Mouse (Mus musculus) erythroblast, adult 5-6 weeks (primary cell): ENCODE results near the gene Traf7. TPM values are rescaled to one million over a fixed set of nuclear protein-coding genes. Genes with fewer than 3 reads are reported as not detected.

Experiments used
- ATAC-seq: replicated peaks from 2 replicates; pipeline ENCODE4 v1.8.0; 2016; ENCODE audit warnings: moderate number of reproducible peaks, mild to moderate bottlenecking, moderate TSS enrichment, inconsistent platforms; ENCODE audit not compliant: poor library complexity, low FRiP score, severe bottlenecking
- total RNA-seq, 2 experiments: library from RNA; stranded (forward) in 1 of 2; stranded (reverse) in 1 of 2; fragments of 150-400 nt in 1 of 2; fragments of 200-764, 138-1000 nt in 1 of 2; gene quantifications; 2 replicates each; pipeline versions ENCODE4 v1.2.3 to v1.2.4; 2015 to 2017; ENCODE audit warnings: low replicate concordance in 2 of 2

Traf7 gene
- total RNA-seq (2015; ENCODE audit: low replicate concordance) (11.9 and 13.2 TPM in 2 replicates), total RNA-seq (2017; ENCODE audit: low replicate concordance) (24.2 and 45.2 TPM in 2 replicates)

- peak; percentile 91 for ATAC-seq
Observed at GRCm38 (mm10) chr17:24527723-24528559, at the start of gene Traf7. Gene Traf7, minus strand, starts transcription at chr17:24527938.

GRCm38 (mm10) chr17:24573811-24574210 lies 46.1 kb upstream of the Traf7 start:
- no peak for ATAC-seq

GRCm38 (mm10) chr17:24572651-24573245 lies 45.0 kb upstream of the Traf7 start:
- no peak for ATAC-seq

- ATAC-seq = no peak
Observed at GRCm38 (mm10) chr17:24569837-24570236, 42.1 kb upstream of the Traf7 start.

GRCm38 (mm10) chr17:24567034-24567779 lies 39.5 kb upstream of the Traf7 start:
- ATAC-seq = peak; percentile 70; the same call in 1 of the 2 replicates

- no peak for ATAC-seq
Observed at GRCm38 (mm10) chr17:24565792-24566191, 38.1 kb upstream of the Traf7 start.

GRCm38 (mm10) chr17:24565092-24565491 lies 37.4 kb upstream of the Traf7 start:
- ATAC-seq = no peak

GRCm38 (mm10) chr17:24564422-24564821 lies 36.7 kb upstream of the Traf7 start:
- ATAC-seq = no peak

- no peak for ATAC-seq
Observed at GRCm38 (mm10) chr17:24563638-24564037, 35.9 kb upstream of the Traf7 start.

GRCm38 (mm10) chr17:24561592-24561991 lies 33.9 kb upstream of the Traf7 start:
- ATAC-seq = no peak

GRCm38 (mm10) chr17:24560301-24561028 lies 32.7 kb upstream of the Traf7 start:
- ATAC-seq = no peak

- ATAC-seq = no peak
Observed at GRCm38 (mm10) chr17:24559146-24559545, 31.4 kb upstream of the Traf7 start.

- no peak for ATAC-seq
Observed at GRCm38 (mm10) chr17:24558600-24559099, 30.9 kb upstream of the Traf7 start.

GRCm38 (mm10) chr17:24557091-24557490 lies 29.4 kb upstream of the Traf7 start:
- no peak for ATAC-seq

- no peak for ATAC-seq
Observed at GRCm38 (mm10) chr17:24551050-24551444, 23.3 kb upstream of the Traf7 start.

GRCm38 (mm10) chr17:24550416-24551049 lies 22.8 kb upstream of the Traf7 start:
- peak; percentile 65 for ATAC-seq

GRCm38 (mm10) chr17:24549618-24550415 lies 22.1 kb upstream of the Traf7 start, which contains the start of gene Pkd1:
Gene Pkd1, plus strand, starts transcription at chr17:24549834.
- peak; percentile 83 for ATAC-seq

- peak; percentile 72 for ATAC-seq
Observed at GRCm38 (mm10) chr17:24548921-24549617, 21.3 kb upstream of the Traf7 start.
